Mouse (Mus musculus): Measurements from ENCODE around the gene Gm11492.

The Gm11492 gene

GRCm38 (mm10) chr11:87566501-87566900 lies at the start of gene Gm11492:
Gene Gm11492 (plus strand): TSS chr11:87566653.
- no peak for DNase-seq

- DNase-seq, result peak; percentile 49 to 56
Observed at GRCm38 (mm10) chr11:87519260-87519659, 47.2 kb upstream of the Gm11492 start.

- no peak for DNase-seq
Observed at GRCm38 (mm10) chr11:87523466-87523865, 43.0 kb upstream of the Gm11492 start.

GRCm38 (mm10) chr11:87523967-87524366 lies 42.5 kb upstream of the Gm11492 start:
- DNase-seq, result no peak

- DNase-seq, result no peak
Observed at GRCm38 (mm10) chr11:87524780-87525179, 41.7 kb upstream of the Gm11492 start.

GRCm38 (mm10) chr11:87527364-87527763 lies 39.1 kb upstream of the Gm11492 start:
- no peak for DNase-seq

GRCm38 (mm10) chr11:87527990-87528389 lies 38.5 kb upstream of the Gm11492 start:
- peak in 1 of 2 experiments; percentile 15 for DNase-seq

- DNase-seq, result no peak
Observed at GRCm38 (mm10) chr11:87531695-87532094, 34.8 kb upstream of the Gm11492 start.

- DNase-seq, result peak; percentile 23 to 36
Observed at GRCm38 (mm10) chr11:87542285-87542684, 24.2 kb upstream of the Gm11492 start.

- DNase-seq, result peak; percentile 80 to 87
Observed at GRCm38 (mm10) chr11:87542906-87543305, 23.5 kb upstream of the Gm11492 start.

GRCm38 (mm10) chr11:87553342-87553741 lies 13.1 kb upstream of the Gm11492 start:
- no peak for DNase-seq

- DNase-seq, result no peak
Observed at GRCm38 (mm10) chr11:87554386-87554785, 12.1 kb upstream of the Gm11492 start.

- no peak for DNase-seq
Observed at GRCm38 (mm10) chr11:87555106-87555703, 11.2 kb upstream of the Gm11492 start.

GRCm38 (mm10) chr11:87561208-87561607 lies 5.2 kb upstream of the Gm11492 start:
- no peak for DNase-seq

- peak in 1 of 2 experiments; percentile 38 for DNase-seq
Observed at GRCm38 (mm10) chr11:87568255-87568953, 2.0 kb downstream of the Gm11492 start, which contains the start of gene Sept4. Gene Sept4 (plus strand): TSS chr11:87568903.

GRCm38 (mm10) chr11:87570743-87571142 lies 4.3 kb downstream of the Gm11492 start:
- DNase-seq, result no peak

GRCm38 (mm10) chr11:87571361-87571950 lies 5.0 kb downstream of the Gm11492 start:
- no peak for DNase-seq

- DNase-seq, result peak in 1 of 2 experiments; percentile 57
Observed at GRCm38 (mm10) chr11:87573751-87574150, 7.3 kb downstream of the Gm11492 start.

- no peak for DNase-seq
Observed at GRCm38 (mm10) chr11:87574520-87575180, 8.2 kb downstream of the Gm11492 start.

GRCm38 (mm10) chr11:87577601-87578248 lies 11.3 kb downstream of the Gm11492 start:
- DNase-seq, result no peak

GRCm38 (mm10) chr11:87578249-87578962 lies 12.0 kb downstream of the Gm11492 start:
- DNase-seq, result peak; percentile 86 to 88

- peak; percentile 67 to 72 for DNase-seq
Observed at GRCm38 (mm10) chr11:87578963-87579601, 12.6 kb downstream of the Gm11492 start.
